Mouse (Mus musculus): ENCODE results near the gene Itpr2. TPM values are rescaled to one million over a fixed set of nuclear protein-coding genes. Genes with fewer than 3 reads are reported as not detected.
A peak's percentile ranks its signal among the peaks of the same experiment; 100 is the strongest.

Itpr2 gene
- polyA plus RNA-seq, 2 experiments = 0.64 to 1.7 TPM

DNA sequence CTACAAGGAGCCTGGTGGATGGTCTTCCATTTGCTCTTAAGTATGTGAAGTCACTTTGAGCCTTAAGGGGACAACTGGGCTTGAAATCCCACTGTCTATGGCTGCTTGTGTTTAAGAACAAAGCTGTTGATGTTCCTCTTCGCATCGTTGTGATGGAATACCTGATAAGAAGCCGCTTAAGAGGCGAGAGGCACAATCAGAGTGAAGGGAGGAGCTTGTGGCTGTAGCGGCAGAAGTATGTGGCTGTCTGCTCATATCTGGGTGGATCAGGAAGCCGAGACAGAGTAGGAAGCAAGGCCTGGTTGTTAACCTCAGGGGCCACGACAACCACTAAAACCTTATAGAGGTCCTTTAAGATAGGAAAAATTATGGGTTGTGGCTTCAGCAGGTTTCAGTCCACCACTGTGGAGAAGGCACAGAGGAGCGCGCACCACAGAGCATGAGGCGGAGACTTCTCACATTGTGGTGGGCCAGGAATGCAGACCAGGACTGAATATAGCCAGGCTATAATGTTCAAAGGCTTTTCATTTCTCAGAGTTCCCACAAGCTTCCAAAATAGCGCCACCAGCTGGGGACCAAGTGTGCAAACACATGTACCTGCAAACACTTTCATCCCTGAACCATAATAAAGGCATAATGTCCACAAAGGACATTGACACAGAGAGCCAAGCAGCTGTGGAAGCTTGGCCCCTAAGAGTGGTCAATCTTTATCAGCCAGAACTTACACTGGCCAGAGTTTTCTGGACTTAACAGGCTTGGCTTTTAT, 424.7 kb downstream of the Itpr2 start:
- Histone ChIP-seq H3K4me3 (ENCODE audit: insufficient read depth in 1 of 2, low read depth in 2 of 2, low read length in 2 of 2) (no peak overlapping the region), H3K27me3 (ENCODE audit: control insufficient read depth, insufficient read depth, low read length) (no peaks in the 10 kb centered on the region), H3K4me1 (replicated peaks; ENCODE audit: control insufficient read depth in 2 of 2, insufficient read depth in 2 of 2, low read length in 1 of 2) (peaks cover 0 to 9% of the 10 kb centered on the region in 2 experiments; a peak in 2 of 4 replicates), H3K9me3 (ENCODE audit: control insufficient read depth, low read length) (no peaks in the 10 kb centered on the region), H3K4me2 (ENCODE audit: low read depth) (no peak overlapping the region), H3K27ac (no peak overlapping the region), H3K36me3 (replicated peaks; ENCODE audit: control insufficient read depth, insufficient read depth, low read depth) (no peaks in the 10 kb centered on the region), H3K9ac (replicated peaks) (no peak overlapping the region)
- WGBS (ENCODE audit: insufficient replicate concordance) = 13% methylated on average over 11 of the region's 11 CpGs
- ATAC-seq (ENCODE audit: insufficient read depth) = peak; percentile 48; the same call in 1 of the 2 replicates
- DNase-seq (ENCODE audit: low read depth in 3 of 3, low spot score in 3 of 3) = no peak
- no peak for TF ChIP-seq EP300 (IDR thresholded peaks at IDR 0.05; ENCODE audit: low read depth)
- TF ChIP-seq CTCF (IDR thresholded peaks at IDR 0.05; ENCODE audit: low read depth) = no peak

DNA sequence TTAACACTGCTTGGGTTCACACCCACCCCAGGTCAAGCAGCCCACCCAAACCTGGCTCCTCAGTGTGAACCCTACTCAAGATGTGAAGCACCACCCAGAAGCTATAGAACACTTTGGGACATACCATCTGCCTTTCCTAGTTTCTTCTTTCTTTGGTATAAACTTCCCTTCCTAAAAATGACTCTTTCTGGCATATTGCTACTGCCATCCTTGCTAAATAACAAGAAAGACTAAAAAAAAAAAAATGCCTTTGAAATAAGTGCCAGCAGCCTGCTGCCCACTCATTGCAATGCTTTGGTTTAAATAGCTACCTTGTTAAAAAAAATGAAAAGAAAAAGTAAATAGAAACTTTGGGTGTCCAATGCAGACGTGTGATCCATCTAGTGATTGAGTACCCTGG, 429.2 kb downstream of the Itpr2 start:
- H3K9ac ChIP-seq (replicated peaks) = no peak overlapping the region
- H3K27ac ChIP-seq = no peak overlapping the region
- no peaks in the 10 kb centered on the region for H3K4me1 ChIP-seq (replicated peaks; ENCODE audit: control insufficient read depth in 2 of 2, insufficient read depth in 2 of 2, low read length in 1 of 2)
- no peaks in the 10 kb centered on the region for H3K9me3 ChIP-seq (ENCODE audit: control insufficient read depth, low read length)
- H3K4me2 ChIP-seq (ENCODE audit: low read depth) = no peak overlapping the region
- H3K36me3 ChIP-seq (replicated peaks; ENCODE audit: control insufficient read depth, insufficient read depth, low read depth) = no peaks in the 10 kb centered on the region
- TF ChIP-seq EP300 (IDR thresholded peaks at IDR 0.05; ENCODE audit: low read depth) = no peak
- no peak for TF ChIP-seq CTCF (IDR thresholded peaks at IDR 0.05; ENCODE audit: low read depth)
- no peak overlapping the region for H3K4me3 ChIP-seq (ENCODE audit: insufficient read depth in 1 of 2, low read depth in 2 of 2, low read length in 2 of 2)
- H3K27me3 ChIP-seq (ENCODE audit: control insufficient read depth, insufficient read depth, low read length) = no peaks in the 10 kb centered on the region
- DNase-seq (ENCODE audit: low read depth in 3 of 3, low spot score in 3 of 3) (no peak), ATAC-seq (ENCODE audit: insufficient read depth) (no peak)
- 43% methylated on average over 1 of the region's 1 CpGs for WGBS (ENCODE audit: insufficient replicate concordance)

DNA sequence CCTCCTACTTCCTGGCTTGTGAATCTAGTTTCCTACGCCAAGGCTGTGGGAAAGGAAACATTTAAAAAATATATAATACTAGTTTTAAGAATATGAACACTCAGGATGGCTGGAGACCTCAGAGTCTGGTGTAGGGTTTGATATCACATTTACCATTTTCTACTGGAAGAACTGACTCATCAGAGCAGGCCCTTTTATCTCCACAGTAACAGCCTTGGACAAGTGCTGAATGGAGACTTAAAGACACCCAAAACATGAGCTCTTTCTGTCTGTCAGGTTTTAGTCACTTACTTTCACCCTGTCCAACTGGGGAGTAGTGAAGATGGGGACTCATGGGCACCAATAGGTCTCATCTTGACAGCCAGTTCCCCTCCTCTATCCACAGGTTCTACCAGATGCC, 430.1 kb downstream of the Itpr2 start:
- no peak overlapping the region for H3K4me2 ChIP-seq (ENCODE audit: low read depth)
- 44% methylated on average over 1 of the region's 1 CpGs for WGBS (ENCODE audit: insufficient replicate concordance)
- DNase-seq (ENCODE audit: low read depth in 3 of 3, low spot score in 3 of 3) (no peak), ATAC-seq (ENCODE audit: insufficient read depth) (no peak)
- no peaks in the 10 kb centered on the region for H3K36me3 ChIP-seq (replicated peaks; ENCODE audit: control insufficient read depth, insufficient read depth, low read depth)
- no peak overlapping the region for H3K27ac ChIP-seq
- H3K4me1 ChIP-seq (replicated peaks; ENCODE audit: control insufficient read depth in 2 of 2, insufficient read depth in 2 of 2, low read length in 1 of 2) = no peaks in the 10 kb centered on the region
- no peak overlapping the region for H3K9ac ChIP-seq (replicated peaks)
- H3K27me3 ChIP-seq (ENCODE audit: control insufficient read depth, insufficient read depth, low read length) = no peaks in the 10 kb centered on the region
- no peak overlapping the region for H3K4me3 ChIP-seq (ENCODE audit: insufficient read depth in 1 of 2, low read depth in 2 of 2, low read length in 2 of 2)
- TF ChIP-seq EP300 (IDR thresholded peaks at IDR 0.05; ENCODE audit: low read depth) = no peak
- no peak for TF ChIP-seq CTCF (IDR thresholded peaks at IDR 0.05; ENCODE audit: low read depth)
- H3K9me3 ChIP-seq (ENCODE audit: control insufficient read depth, low read length) = no peaks in the 10 kb centered on the region

Other genes with a start within 250 kb of the Itpr2 start
- 23.3 and 42.1 TPM in 2 replicates for gene Fgfr1op2, start 75.0 kb upstream of the Itpr2 start, polyA plus RNA-seq (2012; rRNA removed)
- 92.6 and 99.8 TPM in 2 replicates for gene Fgfr1op2, start 75.0 kb upstream of the Itpr2 start, polyA plus RNA-seq (2014; fragmentation: Nextera tagmentation; extraction: Ambion mirVana)
- 14.7 and 23.2 TPM in 2 replicates for gene Ints13, start 75.6 kb upstream of the Itpr2 start, polyA plus RNA-seq (2012; rRNA removed)
- 27.8 and 29.0 TPM in 2 replicates for gene Ints13, start 75.6 kb upstream of the Itpr2 start, polyA plus RNA-seq (2014; fragmentation: Nextera tagmentation; extraction: Ambion mirVana)
- gene Med21, start 140.3 kb upstream of the Itpr2 start, polyA plus RNA-seq (2012; rRNA removed) = 34.7 and 44.7 TPM in 2 replicates
- gene Med21, start 140.3 kb upstream of the Itpr2 start, polyA plus RNA-seq (2014; fragmentation: Nextera tagmentation; extraction: Ambion mirVana) = 64.1 and 65.8 TPM in 2 replicates
- gene Tm7sf3, start 140.6 kb upstream of the Itpr2 start, polyA plus RNA-seq (2012; rRNA removed) = 9.4 and 11.2 TPM in 2 replicates
- 24.8 and 27.6 TPM in 2 replicates for gene Tm7sf3, start 140.6 kb upstream of the Itpr2 start, polyA plus RNA-seq (2014; fragmentation: Nextera tagmentation; extraction: Ambion mirVana)
- 1.3 and 1.7 TPM in 2 replicates for gene Stk38l, start 222.8 kb upstream of the Itpr2 start, polyA plus RNA-seq (2012; rRNA removed)
- 3.8 and 4.4 TPM in 2 replicates for gene Stk38l, start 222.8 kb upstream of the Itpr2 start, polyA plus RNA-seq (2014; fragmentation: Nextera tagmentation; extraction: Ambion mirVana)